Mouse (Mus musculus): ENCODE measurements around the gene Fam155a.
"Not testable (repeated sequence)": the region's sequence is repeated elsewhere in the genome, so short reads cannot be mapped to it uniquely, and the experiment has no call there.

Fam155a gene

DNA sequence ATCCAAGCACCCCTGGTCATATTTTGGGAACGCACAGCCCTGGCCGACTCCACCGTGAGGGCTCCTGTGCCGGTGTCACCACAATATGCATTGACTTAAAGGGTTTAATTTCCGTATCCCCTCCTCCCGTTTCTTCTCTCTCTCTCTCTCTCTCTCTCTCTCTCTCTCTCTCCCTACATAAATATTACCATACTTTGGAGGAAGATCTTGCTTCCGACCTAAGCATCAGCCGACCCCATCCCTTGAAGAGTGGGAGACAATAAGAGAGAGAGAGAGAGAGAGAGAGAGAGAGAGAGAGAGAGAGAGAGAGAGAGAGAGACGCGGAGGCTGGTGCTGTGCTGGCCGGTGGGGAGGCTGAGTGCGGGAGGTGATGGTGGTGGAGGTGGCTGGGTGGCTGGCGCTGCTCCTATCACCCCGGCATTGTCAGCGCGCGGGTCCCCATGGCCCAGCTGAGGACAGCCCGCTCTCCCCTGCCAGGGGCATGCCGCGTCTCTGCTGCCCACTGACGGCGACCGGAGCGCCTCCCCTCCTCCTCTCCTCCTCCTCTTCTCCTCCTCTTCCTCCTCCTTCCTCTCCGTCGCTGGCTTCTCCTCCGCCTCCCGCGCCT, at the start of gene Fam155a:
Fam155a (minus strand) TSS at position 163 of the 607 bp plus-strand sequence.
- peak; percentile 65 for ATAC-seq (ENCODE audit: insufficient number of reproducible peaks, low FRiP score, low TSS enrichment)

GRCm38 (mm10) chr8:9813273-9813946, 42.4 kb upstream of the Fam155a start:
- peak; percentile 75 for ATAC-seq (ENCODE audit: insufficient number of reproducible peaks, low FRiP score, low TSS enrichment)

DNA sequence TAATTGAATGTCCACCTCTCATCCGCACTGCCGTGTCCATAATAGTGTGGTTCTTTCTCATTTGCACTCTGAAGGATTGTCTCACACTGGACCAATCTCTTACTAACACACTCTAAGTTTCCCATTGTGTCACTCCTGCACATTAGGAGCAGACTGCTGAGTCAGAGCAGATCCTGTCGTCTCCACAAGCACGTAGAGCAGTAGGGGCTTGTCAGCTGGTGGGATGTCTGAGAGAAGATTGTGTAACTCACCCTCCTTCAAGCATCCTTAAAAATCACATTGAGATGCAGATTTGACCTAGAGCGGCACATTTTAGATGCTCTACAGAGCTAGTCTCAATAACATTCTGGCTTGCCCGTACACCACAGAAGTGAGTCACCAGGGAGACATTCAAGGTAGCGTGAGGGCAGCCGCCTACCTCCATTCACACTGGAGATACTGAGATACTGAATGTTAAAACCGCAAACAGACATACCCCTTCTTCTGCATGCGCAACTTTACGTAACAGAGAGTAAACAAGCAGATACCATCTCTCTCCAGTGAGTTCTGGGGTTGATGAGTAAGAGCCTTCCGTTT, 40.1 kb upstream of the Fam155a start:
- no peak for ATAC-seq (ENCODE audit: insufficient number of reproducible peaks, low FRiP score, low TSS enrichment)

DNA sequence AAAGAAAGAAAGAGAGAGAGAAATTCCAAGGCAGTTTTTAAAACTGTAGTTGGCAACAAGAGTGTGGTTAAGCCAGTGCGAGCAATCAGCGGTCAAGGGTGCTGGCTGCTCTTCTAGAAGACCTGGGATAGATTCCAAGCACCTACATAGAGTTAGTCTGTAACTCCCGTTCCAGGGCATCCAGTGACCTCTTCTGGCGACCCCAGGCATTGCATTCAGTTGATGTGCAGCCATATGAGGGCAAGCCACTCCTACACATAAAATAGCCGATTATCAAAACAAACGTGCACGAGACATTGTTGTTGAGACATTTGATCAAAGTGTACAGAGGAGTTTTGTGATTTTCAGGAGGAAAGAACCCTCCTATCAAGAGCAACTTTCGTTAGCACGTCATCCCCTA, 37.6 kb upstream of the Fam155a start:
- no peak for ATAC-seq (ENCODE audit: insufficient number of reproducible peaks, low FRiP score, low TSS enrichment)

DNA sequence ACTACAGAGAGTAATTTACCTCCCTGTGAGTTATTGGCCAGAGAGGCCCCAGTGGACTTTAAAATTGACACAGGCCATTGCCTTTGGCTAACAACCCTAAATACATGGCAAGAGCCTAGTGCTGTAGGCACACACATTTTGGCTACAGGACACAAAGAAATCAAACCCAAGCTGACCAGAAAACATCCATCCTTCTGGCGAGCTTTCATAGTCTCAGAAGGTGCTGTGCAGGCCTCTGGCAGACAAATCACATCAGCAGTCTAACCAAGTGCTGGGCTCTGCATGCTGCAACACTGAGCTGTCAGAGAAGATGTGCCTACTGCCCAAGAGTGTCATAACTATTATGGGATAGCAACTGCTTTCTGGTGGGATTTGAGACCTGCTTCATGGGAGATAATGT, 34.7 kb upstream of the Fam155a start:
- ATAC-seq (ENCODE audit: insufficient number of reproducible peaks, low FRiP score, low TSS enrichment): no peak

DNA sequence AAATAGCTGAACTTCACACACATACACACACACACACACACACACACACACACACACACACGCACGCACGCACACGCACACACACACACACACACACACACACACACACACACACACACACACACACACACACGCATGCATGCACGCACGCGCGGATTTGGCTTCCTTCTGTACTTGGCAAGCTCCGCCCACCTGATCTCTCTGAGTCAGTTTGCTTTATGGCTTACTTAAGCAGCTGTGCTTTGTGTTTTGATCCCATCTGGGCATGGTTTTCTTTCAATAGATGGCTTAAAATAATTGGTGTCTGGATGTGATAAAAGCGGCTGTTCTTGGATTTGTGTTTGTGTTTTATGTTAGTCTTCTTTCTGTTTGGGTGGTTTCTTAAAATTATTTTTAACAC, 29.4 kb upstream of the Fam155a start:
- not testable (repeated sequence) for ATAC-seq (ENCODE audit: insufficient number of reproducible peaks, low FRiP score, low TSS enrichment)

- no peak for ATAC-seq (ENCODE audit: insufficient number of reproducible peaks, low FRiP score, low TSS enrichment)
Observed at GRCm38 (mm10) chr8:9799923-9800322, 29.0 kb upstream of the Fam155a start.

GRCm38 (mm10) chr8:9797514-9797913, 26.6 kb upstream of the Fam155a start:
- no peak for ATAC-seq (ENCODE audit: insufficient number of reproducible peaks, low FRiP score, low TSS enrichment)

DNA sequence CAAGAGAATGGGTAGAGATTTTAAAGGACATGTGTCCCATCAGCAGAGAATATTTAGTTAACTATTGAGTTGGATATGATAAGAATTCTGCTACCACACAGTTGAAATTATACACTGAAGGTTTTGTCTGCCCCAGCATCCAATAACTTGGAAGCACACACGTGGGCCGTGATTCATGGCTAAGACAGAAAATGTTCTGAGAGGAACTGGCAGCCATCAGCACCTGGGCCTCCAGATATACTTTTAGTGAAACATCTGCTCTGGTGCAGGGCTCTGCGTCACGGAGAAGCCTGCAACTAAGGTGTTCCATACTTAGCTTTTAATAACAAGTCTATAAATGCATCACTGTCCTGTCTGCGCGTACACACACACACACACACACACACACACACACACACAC, 24.8 kb upstream of the Fam155a start:
- no peak for ATAC-seq (ENCODE audit: insufficient number of reproducible peaks, low FRiP score, low TSS enrichment)

GRCm38 (mm10) chr8:9793351-9793750, 22.4 kb upstream of the Fam155a start:
- no peak for ATAC-seq (ENCODE audit: insufficient number of reproducible peaks, low FRiP score, low TSS enrichment)

DNA sequence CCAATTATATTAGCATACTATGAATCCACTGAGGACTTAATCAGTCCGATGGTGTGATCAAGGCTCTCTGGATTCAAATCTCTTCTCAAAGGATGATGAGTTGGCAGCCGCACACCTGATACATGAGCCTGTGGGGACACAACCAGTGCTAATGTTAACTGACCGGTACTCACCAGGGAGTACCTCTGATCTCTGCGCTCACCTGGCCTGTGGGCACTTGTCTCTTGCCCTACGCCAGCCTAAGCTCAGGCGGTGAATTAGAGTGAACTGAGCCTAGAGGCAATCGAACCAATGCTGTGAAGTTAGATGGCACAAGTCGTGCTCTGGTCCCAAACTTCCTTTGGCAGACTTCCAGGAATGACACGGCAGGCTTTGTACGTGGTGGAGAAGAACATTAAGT, 9.4 kb upstream of the Fam155a start:
- ATAC-seq (ENCODE audit: insufficient number of reproducible peaks, low FRiP score, low TSS enrichment): no peak

GRCm38 (mm10) chr8:9778148-9778547, 7.2 kb upstream of the Fam155a start:
- ATAC-seq (ENCODE audit: insufficient number of reproducible peaks, low FRiP score, low TSS enrichment): no peak

GRCm38 (mm10) chr8:9776818-9777217, 5.9 kb upstream of the Fam155a start:
- ATAC-seq (ENCODE audit: insufficient number of reproducible peaks, low FRiP score, low TSS enrichment): no peak

GRCm38 (mm10) chr8:9772519-9772840, 1.5 kb upstream of the Fam155a start:
- peak; percentile 45 for ATAC-seq (ENCODE audit: insufficient number of reproducible peaks, low FRiP score, low TSS enrichment)

DNA sequence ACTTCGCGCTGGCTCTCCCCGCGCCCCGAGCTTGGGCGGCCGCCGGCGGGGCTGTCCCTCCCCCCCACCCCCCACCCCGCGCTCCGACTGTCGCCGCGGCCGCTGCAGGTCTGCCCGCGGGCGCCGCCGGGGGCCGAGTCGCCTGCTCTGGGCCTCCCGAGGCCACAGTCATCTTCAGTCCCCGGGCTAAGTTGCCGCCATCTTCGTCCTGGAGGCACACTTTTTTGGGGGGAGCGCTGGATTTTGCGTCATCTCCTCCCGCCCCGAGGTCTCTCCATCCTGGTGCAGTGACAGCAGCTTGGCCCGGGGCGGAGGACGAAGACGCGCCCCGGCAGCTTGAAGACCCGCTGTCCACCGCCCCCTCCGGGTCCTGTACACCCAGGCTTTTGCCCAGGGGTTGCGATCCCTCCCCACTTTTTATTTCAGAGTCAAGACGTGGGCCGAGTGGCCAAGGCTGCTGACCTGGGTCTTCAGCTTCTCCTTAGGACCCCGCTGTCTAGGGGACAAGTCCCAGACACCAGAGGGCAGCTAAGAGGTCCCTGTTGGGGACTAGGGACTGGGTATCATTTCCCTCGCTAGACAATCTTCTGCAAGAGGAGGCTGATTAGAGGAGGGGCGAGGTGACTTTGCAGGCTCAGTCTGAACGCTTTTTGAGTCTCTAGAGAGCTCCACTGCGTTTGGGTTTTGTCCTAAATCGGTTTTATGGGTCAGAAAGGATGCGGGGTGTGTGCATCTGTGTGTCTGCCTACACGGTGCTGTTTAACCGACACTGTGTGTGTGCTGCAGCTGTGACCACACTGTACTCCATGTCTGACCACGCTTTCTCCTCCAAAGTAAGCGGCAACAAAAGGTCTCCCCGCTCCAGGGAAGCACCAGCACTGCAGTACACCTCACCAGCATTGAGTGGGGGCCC, 901 bp upstream of the Fam155a start:
- peak; percentile 51 for ATAC-seq (ENCODE audit: insufficient number of reproducible peaks, low FRiP score, low TSS enrichment)

DNA sequence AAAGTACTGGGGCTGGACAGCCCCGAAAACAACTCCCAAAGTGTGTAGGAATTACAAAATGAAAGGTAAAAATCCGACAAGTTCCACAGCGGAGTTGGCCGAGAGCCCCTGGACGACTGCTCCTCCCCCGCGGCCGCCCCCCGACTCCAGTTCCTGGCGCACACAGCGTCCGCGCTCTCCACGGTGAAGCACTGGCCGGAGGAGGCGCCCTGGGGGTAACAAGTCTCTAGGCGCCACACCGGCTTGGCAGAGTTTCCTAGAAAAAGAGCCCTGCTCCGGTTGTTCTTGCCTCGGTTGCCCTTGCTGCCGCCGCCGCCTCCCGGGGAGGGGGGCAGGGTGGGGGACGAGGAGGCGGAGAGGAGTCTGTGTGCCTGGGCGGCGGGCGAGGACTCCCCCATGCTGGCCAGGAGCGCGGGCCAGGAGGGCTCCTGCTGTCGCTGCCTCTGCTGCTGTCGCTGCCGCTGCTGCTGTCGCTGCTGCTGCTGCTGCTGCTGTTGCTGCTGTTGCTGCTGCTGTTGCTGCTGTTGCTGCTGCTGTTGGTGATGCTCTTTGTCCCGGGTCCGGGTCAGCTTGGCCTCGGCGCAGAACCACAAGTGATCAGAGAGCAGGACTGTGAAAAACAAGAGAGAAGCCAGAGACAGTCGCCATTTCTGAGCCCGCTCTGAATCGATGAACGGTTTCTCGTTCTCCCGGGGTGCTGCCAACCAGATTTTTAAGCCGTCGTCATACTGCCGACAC, 531 bp downstream of the Fam155a start:
- ATAC-seq (ENCODE audit: insufficient number of reproducible peaks, low FRiP score, low TSS enrichment): peak; percentile 18

GRCm38 (mm10) chr8:9769061-9769460, 1.9 kb downstream of the Fam155a start:
- ATAC-seq (ENCODE audit: insufficient number of reproducible peaks, low FRiP score, low TSS enrichment): no peak

GRCm38 (mm10) chr8:9735169-9735568, 35.8 kb downstream of the Fam155a start:
- ATAC-seq (ENCODE audit: insufficient number of reproducible peaks, low FRiP score, low TSS enrichment): no peak

GRCm38 (mm10) chr8:9709791-9710190, 61.2 kb downstream of the Fam155a start:
- peak; percentile 72; the same call in 1 of the 2 replicates for ATAC-seq (ENCODE audit: insufficient number of reproducible peaks, low FRiP score, low TSS enrichment)

DNA sequence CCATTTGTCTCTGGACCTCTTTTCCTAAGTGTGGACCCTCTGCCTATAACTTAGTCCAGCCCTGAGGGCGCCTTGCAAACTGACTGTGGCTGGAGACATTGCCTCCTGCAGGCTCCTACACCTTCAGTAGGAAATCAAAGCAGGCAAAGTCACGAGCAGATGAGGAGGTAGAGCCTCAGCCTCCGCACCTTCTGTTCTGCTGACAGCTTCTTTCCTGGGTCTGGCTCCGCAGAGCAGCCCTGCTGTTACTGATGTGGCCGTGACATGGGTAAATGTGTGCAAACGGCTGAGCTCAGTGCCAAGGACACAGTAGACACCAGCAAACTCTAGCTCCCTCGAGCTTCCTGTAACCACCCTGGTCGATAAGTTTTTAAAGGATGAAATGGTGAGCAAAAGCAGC, 63.5 kb downstream of the Fam155a start:
- peak; percentile 37; the same call in 1 of the 2 replicates for ATAC-seq (ENCODE audit: insufficient number of reproducible peaks, low FRiP score, low TSS enrichment)

All from cerebellum, adult (tissue).